Mouse (Mus musculus): ENCODE measurements around the gene Shank2. TPM values are rescaled to one million over a fixed set of nuclear protein-coding genes. Genes with fewer than 3 reads are reported as not detected.

Gene Shank2
- polyA plus RNA-seq, 1 experiment from 2014 or later = 0.92 TPM

DNA sequence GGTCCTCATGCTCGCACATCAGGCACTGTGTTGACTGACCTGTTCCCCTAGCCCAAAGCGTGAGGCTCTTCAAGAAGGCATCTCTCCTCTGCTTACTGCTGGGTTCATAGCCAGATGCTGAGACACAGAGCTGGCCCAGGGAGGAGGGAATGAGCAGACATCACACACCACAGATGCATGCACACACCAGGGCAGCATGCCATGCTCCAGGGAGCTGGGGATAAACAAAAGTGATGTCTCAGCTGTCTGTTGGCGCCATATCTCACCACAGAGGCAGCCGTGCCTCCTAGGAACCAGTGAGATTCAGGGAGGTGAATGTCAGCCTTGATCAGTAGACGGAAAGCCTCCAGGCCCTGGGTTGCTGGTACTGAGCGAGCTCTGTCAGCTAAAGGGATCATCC, 242.5 kb downstream of the Shank2 start:
- WGBS (ENCODE audit: insufficient replicate concordance) = 78% methylated on average over 6 of the region's 6 CpGs

DNA sequence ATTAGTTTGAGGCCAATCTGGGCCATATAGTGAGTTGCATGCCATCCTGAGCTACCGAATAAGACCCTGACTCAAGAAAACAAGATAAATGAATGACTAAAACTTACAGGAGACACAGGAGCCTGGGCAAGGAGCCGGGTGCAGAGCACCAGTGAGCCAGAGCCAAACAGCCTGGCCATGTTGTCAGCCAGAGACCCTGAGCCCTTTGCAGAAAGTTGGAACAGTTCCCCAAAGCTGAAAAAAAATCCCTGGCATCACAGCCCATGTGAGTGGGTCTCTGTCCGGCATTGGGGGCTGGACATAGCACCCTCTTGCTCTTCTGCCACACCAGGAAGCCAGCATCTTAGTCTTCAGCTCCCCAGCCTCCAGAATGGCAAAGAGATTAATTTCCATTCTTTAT, 244.5 kb downstream of the Shank2 start:
- Histone ChIP-seq H3K36me3 (replicated peaks; ENCODE audit: insufficient read depth, low read length) (no peaks in the 10 kb centered on the region), H3K27ac (ENCODE audit: low read depth) (no peak overlapping the region), H3K4me1 (ENCODE audit: insufficient read depth) (no peaks in the 10 kb centered on the region), H3K4me3 (ENCODE audit: low read depth, low read length) (no peak overlapping the region), H3K4me2 (ENCODE audit: low read depth, low read length) (no peak overlapping the region), H3K9me3 (ENCODE audit: low read length) (no peaks in the 10 kb centered on the region), H3K27me3 (ENCODE audit: insufficient read depth, low read length) (no peaks in the 10 kb centered on the region), H3K9ac (replicated peaks) (no peak overlapping the region)
- WGBS (ENCODE audit: insufficient replicate concordance) = 74% methylated on average over 3 of the region's 3 CpGs
- ATAC-seq (no peak), DNase-seq (no peak)
- no peak for TF ChIP-seq EP300 (IDR thresholded peaks at IDR 0.05; ENCODE audit: low read depth)
- TF ChIP-seq CTCF (IDR thresholded peaks at IDR 0.05; ENCODE audit: low read depth) = no peak

More for the DNA sequence above, 242.5 kb downstream of the Shank2 start:
- Histone ChIP-seq H3K9ac (replicated peaks) (no peak overlapping the region), H3K4me3 (ENCODE audit: low read depth, low read length) (no peak overlapping the region), H3K36me3 (replicated peaks; ENCODE audit: insufficient read depth, low read length) (no peaks in the 10 kb centered on the region), H3K4me2 (ENCODE audit: low read depth, low read length) (no peak overlapping the region), H3K27me3 (ENCODE audit: insufficient read depth, low read length) (no peaks in the 10 kb centered on the region), H3K9me3 (ENCODE audit: low read length) (no peaks in the 10 kb centered on the region), H3K4me1 (ENCODE audit: insufficient read depth) (peaks cover 5% of the 10 kb centered on the region; the same call in 1 of the 2 replicates), H3K27ac (ENCODE audit: low read depth) (no peak overlapping the region)
- TF ChIP-seq CTCF (IDR thresholded peaks at IDR 0.05; ENCODE audit: low read depth) = no peak
- TF ChIP-seq EP300 (IDR thresholded peaks at IDR 0.05; ENCODE audit: low read depth) = no peak
- no peak for DNase-seq
- ATAC-seq = no peak

DNA sequence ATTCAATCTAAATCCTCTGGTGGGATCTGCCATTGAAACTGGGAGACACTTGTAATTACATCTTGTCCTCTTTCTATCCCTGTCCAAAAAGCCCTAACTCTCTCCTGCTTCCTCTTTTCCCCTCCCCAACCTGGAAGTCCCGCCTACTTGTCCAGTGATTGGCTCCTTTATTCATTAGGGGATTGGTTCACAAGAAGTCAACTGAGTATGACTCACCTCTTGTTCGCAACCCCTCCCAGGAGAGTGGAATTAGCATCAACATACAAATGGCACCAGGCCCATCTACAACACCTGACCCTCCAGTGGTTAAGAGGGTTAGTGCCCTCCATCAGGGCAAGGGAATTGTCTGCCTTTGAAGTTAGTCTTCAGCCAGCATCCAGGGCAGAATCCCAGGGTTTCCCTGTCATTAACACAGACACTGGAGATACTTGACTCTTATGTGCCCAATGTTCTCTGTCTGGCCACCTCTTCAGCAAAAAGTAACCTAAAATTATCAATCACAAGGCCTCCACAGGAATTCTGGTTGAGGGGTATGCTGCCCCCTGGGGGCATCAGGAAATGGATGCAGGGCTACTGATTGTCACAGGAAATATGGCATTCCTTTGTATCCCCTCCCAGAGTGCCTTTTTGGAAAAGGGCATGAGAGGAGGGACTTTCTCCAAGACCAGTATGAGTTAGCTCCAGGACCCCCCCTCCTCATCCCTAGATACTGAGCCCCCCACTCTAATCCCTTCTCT, 247.1 kb downstream of the Shank2 start:
- WGBS (ENCODE audit: insufficient replicate concordance) = 45% methylated on average over 2 of the region's 2 CpGs
- DNase-seq = no peak

DNA sequence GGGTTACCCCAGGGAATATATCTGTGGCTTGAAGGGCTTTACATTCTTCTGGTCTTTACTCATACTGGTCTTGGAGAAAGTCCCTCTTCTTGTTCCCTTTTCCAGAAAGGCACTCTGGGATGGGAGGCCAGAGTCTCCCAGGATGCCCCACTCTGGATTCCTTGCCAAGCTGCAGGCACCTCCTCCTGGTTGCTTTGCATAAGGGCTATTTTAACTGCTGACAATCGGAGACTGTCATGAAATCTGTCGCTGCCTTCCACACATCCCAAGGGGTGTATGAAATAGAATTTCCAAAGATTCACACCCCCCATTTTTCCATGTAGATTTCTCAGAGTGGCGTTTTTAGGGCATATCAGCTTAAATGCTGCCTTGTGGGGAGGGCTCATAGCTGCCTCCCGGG, 249.1 kb downstream of the Shank2 start:
- H3K27me3 ChIP-seq (ENCODE audit: insufficient read depth, low read length) = no peaks in the 10 kb centered on the region
- no peak overlapping the region for H3K27ac ChIP-seq (ENCODE audit: low read depth)
- H3K9me3 ChIP-seq (ENCODE audit: low read length) = no peaks in the 10 kb centered on the region
- no peak for DNase-seq
- H3K4me2 ChIP-seq (ENCODE audit: low read depth, low read length) = no peak overlapping the region
- TF ChIP-seq CTCF (IDR thresholded peaks at IDR 0.05; ENCODE audit: low read depth) (no peak), EP300 (IDR thresholded peaks at IDR 0.05; ENCODE audit: low read depth) (no peak)
- no peaks in the 10 kb centered on the region for H3K36me3 ChIP-seq (replicated peaks; ENCODE audit: insufficient read depth, low read length)
- ATAC-seq = no peak
- no peak overlapping the region for H3K4me3 ChIP-seq (ENCODE audit: low read depth, low read length)
- 71% methylated on average over 4 of the region's 4 CpGs for WGBS (ENCODE audit: insufficient replicate concordance)
- H3K9ac ChIP-seq (replicated peaks) = no peak overlapping the region
- no peaks in the 10 kb centered on the region for H3K4me1 ChIP-seq (ENCODE audit: insufficient read depth)

More for the DNA sequence above, 247.1 kb downstream of the Shank2 start:
- H3K9ac ChIP-seq (replicated peaks) = no peak overlapping the region
- no peak for ATAC-seq
- H3K27me3 ChIP-seq (ENCODE audit: insufficient read depth, low read length) = no peaks in the 10 kb centered on the region
- H3K4me2 ChIP-seq (ENCODE audit: low read depth, low read length) = no peak overlapping the region
- H3K4me1 ChIP-seq (ENCODE audit: insufficient read depth) = no peaks in the 10 kb centered on the region
- H3K4me3 ChIP-seq (ENCODE audit: low read depth, low read length) = no peak overlapping the region
- no peaks in the 10 kb centered on the region for H3K36me3 ChIP-seq (replicated peaks; ENCODE audit: insufficient read depth, low read length)
- H3K27ac ChIP-seq (ENCODE audit: low read depth) = no peak overlapping the region
- peak; percentile 14; the same call in 1 of the 2 replicates for TF ChIP-seq CTCF (IDR thresholded peaks at IDR 0.05; ENCODE audit: low read depth)
- TF ChIP-seq EP300 (IDR thresholded peaks at IDR 0.05; ENCODE audit: low read depth) = no peak
- no peaks in the 10 kb centered on the region for H3K9me3 ChIP-seq (ENCODE audit: low read length)

DNA sequence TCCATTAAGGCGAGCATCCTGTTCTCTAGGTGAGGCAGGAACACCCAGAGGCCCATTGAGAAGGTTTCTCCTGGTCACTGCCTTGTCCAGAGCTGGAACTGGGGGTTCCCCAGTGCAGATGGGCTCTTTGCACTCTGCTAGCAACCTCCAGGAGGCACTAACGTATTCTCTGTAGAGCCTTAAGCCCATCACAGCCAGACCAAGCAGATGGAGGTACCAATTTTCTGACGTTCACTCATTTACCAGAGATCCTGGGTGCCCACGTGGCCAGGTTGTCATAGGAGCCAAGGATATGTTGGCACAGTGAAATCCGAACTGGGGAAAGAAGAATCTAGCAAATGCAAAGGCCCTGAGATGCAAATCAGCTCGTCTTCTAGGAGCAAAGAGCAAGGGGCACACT, 249.5 kb downstream of the Shank2 start:
- 46% methylated on average over 6 of the region's 6 CpGs for WGBS (ENCODE audit: insufficient replicate concordance)
- ATAC-seq (no peak), DNase-seq (no peak)
- Histone ChIP-seq H3K9me3 (ENCODE audit: low read length) (no peaks in the 10 kb centered on the region), H3K27ac (ENCODE audit: low read depth) (no peak overlapping the region), H3K4me1 (ENCODE audit: insufficient read depth) (no peaks in the 10 kb centered on the region), H3K4me3 (ENCODE audit: low read depth, low read length) (no peak overlapping the region), H3K27me3 (ENCODE audit: insufficient read depth, low read length) (no peaks in the 10 kb centered on the region), H3K9ac (replicated peaks) (no peak overlapping the region), H3K36me3 (replicated peaks; ENCODE audit: insufficient read depth, low read length) (no peaks in the 10 kb centered on the region), H3K4me2 (ENCODE audit: low read depth, low read length) (no peak overlapping the region)
- TF ChIP-seq CTCF (IDR thresholded peaks at IDR 0.05; ENCODE audit: low read depth) (no peak), EP300 (IDR thresholded peaks at IDR 0.05; ENCODE audit: low read depth) (no peak)

DNA sequence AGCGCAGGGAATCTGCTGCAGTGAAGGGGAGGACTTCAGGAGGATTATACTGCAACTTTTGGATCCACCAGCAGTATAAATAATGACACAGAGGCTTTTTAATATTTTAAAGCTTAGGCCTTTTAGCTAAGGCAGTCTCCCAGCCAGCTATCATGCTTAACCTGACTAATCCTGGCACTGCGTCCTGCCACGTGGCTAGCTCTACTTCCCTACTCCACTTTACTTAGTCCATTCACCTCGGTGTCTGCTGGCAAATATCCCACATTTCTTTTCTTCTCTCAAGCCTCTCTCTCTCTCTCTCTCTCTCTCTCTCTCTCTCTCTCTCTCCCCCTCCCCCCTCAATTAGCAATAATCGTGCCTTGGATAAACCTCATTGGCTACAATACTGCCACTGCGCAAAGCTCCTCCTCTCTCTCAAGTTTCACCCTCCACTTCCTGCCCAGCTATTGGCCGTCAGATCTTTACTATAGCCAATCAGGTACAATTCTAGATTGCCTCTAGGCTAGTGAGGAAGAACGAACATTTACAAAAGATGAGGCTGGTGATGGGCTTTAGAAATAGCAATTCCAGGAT, 253.0 kb downstream of the Shank2 start:
- Histone ChIP-seq H3K27ac (ENCODE audit: low read depth) (no peak overlapping the region), H3K36me3 (replicated peaks; ENCODE audit: insufficient read depth, low read length) (no peaks in the 10 kb centered on the region), H3K4me1 (ENCODE audit: insufficient read depth) (no peaks in the 10 kb centered on the region), H3K9ac (replicated peaks) (no peak overlapping the region), H3K4me3 (ENCODE audit: low read depth, low read length) (no peak overlapping the region), H3K9me3 (ENCODE audit: low read length) (no peaks in the 10 kb centered on the region), H3K4me2 (ENCODE audit: low read depth, low read length) (no peak overlapping the region), H3K27me3 (ENCODE audit: insufficient read depth, low read length) (no peaks in the 10 kb centered on the region)
- DNase-seq = no peak
- ATAC-seq = no peak
- TF ChIP-seq CTCF (IDR thresholded peaks at IDR 0.05; ENCODE audit: low read depth) (no peak), EP300 (IDR thresholded peaks at IDR 0.05; ENCODE audit: low read depth) (no peak)
- WGBS (ENCODE audit: insufficient replicate concordance) = 40% methylated on average over 8 of the region's 8 CpGs

All from liver, postnatal 0 days (tissue).